Mouse (Mus musculus) liver, postnatal 0 days (tissue): ENCODE data around the gene Tubb4a. TPM values are rescaled to one million over a fixed set of nuclear protein-coding genes. Genes with fewer than 3 reads are reported as not detected.

Experiments used
- ATAC-seq: fragments of 200-750 bp; cut with Nextera tagmentation; 2 replicates; pipeline ENCODE4 v1.8.0; 2017; ENCODE audit warnings: mild to moderate bottlenecking, moderate library complexity
- DNase-seq: peaks from one replicate; pipeline ENCODE4 v3.0.0-alpha.2; 2016
- H3K27ac ChIP-seq: fragments of 300-500 bp; sonication (generic); 2 replicates; pipeline ENCODE4 v1.5.1; 2014; ENCODE audit warnings: antibody characterized with exemption, moderate library complexity, mild to moderate bottlenecking, low read depth
- H3K27me3 ChIP-seq: fragments of 300-500 bp; sonication (generic); 2 replicates; pipeline ENCODE4 v1.6.1; 2014; ENCODE audit warnings: low read length, control low read depth, mixed read lengths; ENCODE audit not compliant: insufficient read depth
- H3K36me3 ChIP-seq: fragments of 300-500 bp; sonication (generic); replicated peaks from 2 replicates; pipeline ENCODE4 v1.6.1; 2014; ENCODE audit warnings: mild to moderate bottlenecking, control low read depth, low read length, moderate library complexity, mixed read lengths; ENCODE audit not compliant: insufficient read depth
- H3K4me1 ChIP-seq: fragments of 300-500 bp; sonication (generic); 2 replicates; pipeline ENCODE4 v1.6.1; 2014; ENCODE audit warnings: antibody characterized with exemption, mild to moderate bottlenecking, control low read depth; ENCODE audit not compliant: insufficient read depth
- H3K4me2 ChIP-seq: fragments of 300-500 bp; sonication (generic); 2 replicates; pipeline ENCODE4 v1.6.1; 2014; ENCODE audit warnings: low read depth, mild to moderate bottlenecking, low read length, moderate library complexity, mixed read lengths
- H3K4me3 ChIP-seq: fragments of 300-500 bp; sonication (generic); 2 replicates; pipeline ENCODE4 v1.5.1; 2014; ENCODE audit warnings: low read depth, low read length
- H3K9ac ChIP-seq: fragments of 300-500 bp; sonication (generic); replicated peaks from 2 replicates; pipeline ENCODE4 v1.6.1; 2014; ENCODE audit warnings: mild to moderate bottlenecking, moderate library complexity
- H3K9me3 ChIP-seq: fragments of 300-500 bp; sonication (generic); 2 replicates; pipeline ENCODE4 v1.6.1; 2016; ENCODE audit warnings: mild to moderate bottlenecking, control low read depth, low read length, mixed read lengths
- CTCF ChIP-seq: sonication (generic); IDR thresholded peaks from 2 replicates; pipeline ENCODE4 v1.5.1; 2016; ENCODE audit warnings: antibody characterized with exemption, low read depth
- EP300 ChIP-seq: IDR thresholded peaks from 2 replicates; pipeline ENCODE4 v1.6.1; 2016; ENCODE audit warnings: antibody characterized with exemption, low read depth, mild to moderate bottlenecking
- WGBS: fragments of 180-500 bp; shearing (Covaris S2); extraction: QIAGEN DNeasy Blood & Tissue Kit; methylation state at CpG from one replicate; pipeline ENCODE4 v1.1.7; 2014; ENCODE audit not compliant: insufficient replicate concordance; 5-methylcytosine and 5-hydroxymethylcytosine counted together
- polyA plus RNA-seq: library from polyadenylated mRNA; unstranded; fragments of >200 nt; fragmentation: Nextera tagmentation; extraction: Ambion mirVana; gene quantifications from 2 replicates; pipeline ENCODE4 v1.2.1, GENCODE M21; 2015

Tubb4a gene
- polyA plus RNA-seq, 1 experiment from 2014 or later = 0.23 TPM

- ATAC-seq (peak; percentile 10; the same call in 1 of the 2 replicates), DNase-seq (peak; percentile 78)
- 0 out of 2 replicates have a peak, but pooled peaks cover 7% of the 10 kb centered on the region for H3K36me3 ChIP-seq
- peaks cover 32% of the 10 kb centered on the region for H3K27me3 ChIP-seq
- H3K4me1 ChIP-seq = peaks cover 25% of the 10 kb centered on the region
- peak overlapping the region; percentile 86 for H3K27ac ChIP-seq
- peak overlapping the region; percentile 70 for H3K9ac ChIP-seq
- H3K9me3 ChIP-seq = no peaks in the 10 kb centered on the region
- peak overlapping the region; percentile 52 for H3K4me3 ChIP-seq
- TF ChIP-seq CTCF (no peak), EP300 (no peak)
- 2% methylated on average over 37 of the region's 39 CpGs for WGBS
- peak overlapping the region; percentile 66 for H3K4me2 ChIP-seq
These were observed 25.5 kb downstream of the Tubb4a start for GRCm38 (mm10) chr17:57062011-57062521.

GRCm38 (mm10) chr17:57061069-57061468 lies 26.5 kb downstream of the Tubb4a start:
- Histone ChIP-seq H3K4me3 (0 out of 2 replicates have a peak overlapping the region, but pooled peaks have one; percentile 75), H3K27ac (no peak overlapping the region; the same call in 1 of the 2 replicates), H3K27me3 (peaks cover 32% of the 10 kb centered on the region), H3K4me2 (peak overlapping the region; percentile 81), H3K9me3 (no peaks in the 10 kb centered on the region), H3K4me1 (peaks cover 25% of the 10 kb centered on the region), H3K36me3 (0 out of 2 replicates have a peak, but pooled peaks cover 5% of the 10 kb centered on the region), H3K9ac (no peak overlapping the region)
- 33% methylated on average over 10 of the region's 10 CpGs for WGBS
- DNase-seq (no peak), ATAC-seq (no peak)
- no peak for TF ChIP-seq CTCF
- no peak for TF ChIP-seq EP300

GRCm38 (mm10) chr17:57060231-57060801 lies 27.3 kb downstream of the Tubb4a start:
- peaks cover 32% of the 10 kb centered on the region for H3K27me3 ChIP-seq
- 0 out of 2 replicates have a peak, but pooled peaks cover 2% of the 10 kb centered on the region for H3K36me3 ChIP-seq
- peak overlapping the region; percentile 75 for H3K4me3 ChIP-seq
- WGBS = under 1% methylated on average over 44 of the region's 44 CpGs
- H3K9ac ChIP-seq = peak overlapping the region; percentile 77
- peak overlapping the region; percentile 91 for H3K27ac ChIP-seq
- H3K4me1 ChIP-seq = peaks cover 28% of the 10 kb centered on the region
- ATAC-seq = peak; percentile 86
- TF ChIP-seq EP300 = no peak
- peak; percentile 79 for TF ChIP-seq CTCF
- peak; percentile 94 for DNase-seq
- no peaks in the 10 kb centered on the region for H3K9me3 ChIP-seq
- H3K4me2 ChIP-seq = peak overlapping the region; percentile 81

- no peak for TF ChIP-seq CTCF
- no peak for TF ChIP-seq EP300
- Histone ChIP-seq H3K4me1 (peaks cover 28% of the 10 kb centered on the region), H3K36me3 (0 out of 2 replicates have a peak, but pooled peaks cover 3% of the 10 kb centered on the region), H3K9me3 (no peaks in the 10 kb centered on the region), H3K27ac (peak within 1 kb of the TSS; percentile 91), H3K4me3 (peak within 1 kb of the TSS; percentile 75), H3K27me3 (peaks cover 32% of the 10 kb centered on the region), H3K4me2 (peak within 1 kb of the TSS; percentile 81), H3K9ac (peak within 1 kb of the TSS; percentile 77)
- ATAC-seq = peak; percentile 51
- DNase-seq = peak; percentile 78
- 0% methylated on average over 19 of the region's 45 CpGs for WGBS
These were observed 28.1 kb downstream of the Tubb4a start, which contains the start of gene Slc25a23 for GRCm38 (mm10) chr17:57059486-57059977. Gene Slc25a23, minus strand, starts transcription at chr17:57059863.

- Histone ChIP-seq H3K27ac (peak within 1 kb of the TSS; percentile 91), H3K9ac (peak within 1 kb of the TSS; percentile 77), H3K4me2 (peak within 1 kb of the TSS; percentile 81), H3K36me3 (peaks cover 6% of the 10 kb centered on the region; the same call in 1 of the 2 replicates), H3K27me3 (peaks cover 32% of the 10 kb centered on the region), H3K9me3 (no peaks in the 10 kb centered on the region), H3K4me3 (peak within 1 kb of the TSS; percentile 75), H3K4me1 (peaks cover 28% of the 10 kb centered on the region)
- WGBS = 10% methylated on average over 11 of the region's 22 CpGs
- TF ChIP-seq CTCF = no peak
- no peak for TF ChIP-seq EP300
- 0 out of 2 replicates have a peak, but pooled peaks have one; percentile 6 for ATAC-seq
- DNase-seq = peak; percentile 54
These were observed 28.6 kb downstream of the Tubb4a start, which contains the start of gene Crb3 for GRCm38 (mm10) chr17:57058891-57059485. Gene Crb3, plus strand, starts transcription at chr17:57059105.

GRCm38 (mm10) chr17:57056246-57056645 lies 31.3 kb downstream of the Tubb4a start:
- no peak for TF ChIP-seq EP300
- no peak for TF ChIP-seq CTCF
- Histone ChIP-seq H3K4me2 (no peak overlapping the region; the same call in 1 of the 2 replicates), H3K27me3 (peaks cover 13% of the 10 kb centered on the region), H3K4me3 (no peak overlapping the region), H3K9ac (no peak overlapping the region), H3K27ac (peak overlapping the region; percentile 67), H3K9me3 (no peaks in the 10 kb centered on the region), H3K36me3 (peaks cover 22% of the 10 kb centered on the region), H3K4me1 (peaks cover 20% of the 10 kb centered on the region)
- WGBS = 60% methylated on average over 3 of the region's 3 CpGs
- ATAC-seq (peak; percentile 28), DNase-seq (no peak)
